Mouse (Mus musculus): ENCODE results near the gene Rnf6. TPM values are rescaled to one million over a fixed set of nuclear protein-coding genes. Genes with fewer than 3 reads are reported as not detected.

Rnf6 gene
- total RNA-seq (2023) = 48.2 TPM

DNA sequence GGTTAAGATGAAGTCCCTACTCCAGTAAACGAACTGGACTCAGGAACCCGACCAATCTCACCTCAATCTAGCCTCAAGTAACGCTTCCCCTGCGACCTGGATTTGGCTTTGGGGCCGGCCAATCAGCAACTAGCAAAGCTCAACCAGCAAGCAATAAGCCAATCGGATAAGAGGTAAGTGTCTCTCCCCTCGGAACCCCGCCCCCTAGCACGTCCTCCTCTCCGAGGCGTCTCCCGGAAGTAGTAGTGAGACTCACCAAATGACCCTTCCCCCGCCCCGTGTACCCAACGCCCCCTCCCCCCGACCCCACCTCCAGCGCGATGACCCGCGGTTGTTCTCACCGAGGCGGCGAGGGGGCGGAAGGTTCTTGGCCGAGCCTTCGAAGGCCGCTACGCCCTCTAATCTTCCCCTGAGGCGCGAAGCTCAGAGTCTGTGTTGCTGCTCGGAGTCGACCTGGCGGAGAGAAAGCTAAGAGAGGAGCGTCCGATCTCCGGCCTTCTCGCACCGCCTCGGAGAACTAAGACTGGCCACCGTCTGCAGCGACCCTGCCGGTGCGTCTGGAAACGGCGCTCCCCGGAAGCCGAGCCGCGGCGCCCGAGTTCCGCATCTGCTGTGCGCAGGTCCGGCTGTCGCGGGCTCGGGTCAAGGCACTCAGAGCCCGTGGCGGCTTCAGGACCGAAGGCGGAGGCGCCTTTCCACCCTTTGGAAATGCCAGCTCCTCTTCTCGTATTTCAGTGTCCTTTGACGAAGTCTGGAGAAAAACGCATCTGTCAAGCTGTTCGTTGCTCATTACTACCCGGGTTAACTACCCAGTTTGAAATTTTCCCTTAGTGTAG is at the start of gene Rnf6:
Gene Rnf6 (minus strand): TSS at position 677 of the 836 bp plus-strand sequence.

DNA sequence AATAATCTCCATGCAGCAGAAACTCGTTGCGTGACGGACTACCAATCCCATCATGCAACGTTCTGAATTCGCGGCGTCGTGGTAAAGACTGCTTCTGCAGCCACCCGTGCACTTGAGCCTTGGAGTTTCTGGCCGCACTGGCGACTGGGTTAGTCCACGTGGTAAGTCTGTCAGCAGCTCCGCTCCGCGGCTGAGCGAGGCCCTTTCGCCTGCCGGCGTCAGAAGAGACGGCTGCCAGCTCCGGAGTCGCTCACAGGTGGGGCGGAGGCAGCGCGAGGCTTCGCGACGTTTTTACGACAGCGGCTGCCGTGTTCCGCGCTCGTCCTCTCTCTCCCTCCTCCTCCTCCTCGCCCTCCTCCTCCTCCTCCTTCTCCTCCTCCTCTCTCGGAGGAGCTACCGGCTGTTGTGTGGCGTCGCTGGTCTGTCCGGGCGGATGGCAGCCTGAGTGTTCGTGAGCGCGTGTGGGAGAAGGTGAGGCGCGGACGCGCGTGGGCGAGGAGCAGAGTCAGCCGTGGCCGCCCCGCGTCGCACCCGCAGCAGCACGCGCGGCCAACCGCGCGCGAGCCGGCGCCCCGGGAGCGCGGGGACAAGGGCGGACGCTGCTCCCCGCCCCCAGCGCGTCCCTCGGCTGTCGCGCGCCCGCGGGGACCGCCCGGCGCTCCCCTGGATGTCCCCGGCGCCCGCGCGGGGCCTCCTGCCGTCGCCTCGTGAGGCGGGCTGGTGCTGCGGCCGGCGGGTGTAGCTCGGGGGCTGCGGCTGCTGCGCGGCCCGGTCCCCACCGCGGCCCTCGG is 9.7 kb upstream of the Rnf6 start, which contains the start of gene Cdk8:
Gene Cdk8 (plus strand): TSS at position 367 of the 791 bp plus-strand sequence.

DNA sequence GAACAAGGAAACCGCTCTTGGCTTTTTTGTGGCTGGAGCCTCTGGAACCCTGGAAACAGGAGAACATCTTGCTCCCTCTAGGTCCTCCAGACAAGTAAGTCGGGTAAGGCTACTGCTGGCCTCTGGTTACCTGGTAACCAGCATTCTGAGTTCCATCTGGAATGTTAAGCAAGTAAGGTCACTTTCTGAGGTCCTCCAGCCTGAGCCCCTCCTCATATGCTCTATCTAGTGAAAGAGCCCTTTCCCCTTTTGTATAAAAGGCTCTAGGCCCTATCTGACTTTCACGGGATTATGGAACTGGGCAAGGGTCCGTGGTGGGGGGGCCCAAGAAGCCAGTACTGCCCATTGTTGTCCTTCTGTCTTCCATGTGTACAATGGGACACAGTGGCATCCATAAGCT is 36.2 kb downstream of the Rnf6 start, which contains the start of gene 1700001J03Rik:
Gene 1700001J03Rik (minus strand): TSS at position 101 of the 400 bp plus-strand sequence.

DNA sequence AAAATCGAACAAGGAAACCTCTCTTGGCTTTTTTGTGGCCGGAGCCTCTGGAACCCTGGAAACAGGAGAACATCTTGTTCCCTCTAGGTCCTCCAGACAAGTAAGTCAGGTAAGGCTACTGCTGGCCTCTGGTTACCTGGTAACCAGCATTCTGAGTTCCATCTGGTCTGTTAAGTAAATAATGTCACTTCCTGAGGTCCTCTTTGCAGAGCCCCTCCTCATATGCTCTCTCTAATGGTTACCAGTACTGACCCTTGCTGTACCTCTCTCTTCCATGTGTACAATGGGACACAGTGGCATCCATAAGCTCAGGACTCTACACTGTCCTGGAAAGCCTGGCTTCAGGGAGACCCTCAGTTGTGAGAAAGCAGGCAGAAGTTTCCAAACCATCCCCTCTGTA is 50.7 kb downstream of the Rnf6 start, which contains the start of gene Gm6309:
Gene Gm6309 (minus strand): TSS at position 101 of the 400 bp plus-strand sequence.

DNA sequence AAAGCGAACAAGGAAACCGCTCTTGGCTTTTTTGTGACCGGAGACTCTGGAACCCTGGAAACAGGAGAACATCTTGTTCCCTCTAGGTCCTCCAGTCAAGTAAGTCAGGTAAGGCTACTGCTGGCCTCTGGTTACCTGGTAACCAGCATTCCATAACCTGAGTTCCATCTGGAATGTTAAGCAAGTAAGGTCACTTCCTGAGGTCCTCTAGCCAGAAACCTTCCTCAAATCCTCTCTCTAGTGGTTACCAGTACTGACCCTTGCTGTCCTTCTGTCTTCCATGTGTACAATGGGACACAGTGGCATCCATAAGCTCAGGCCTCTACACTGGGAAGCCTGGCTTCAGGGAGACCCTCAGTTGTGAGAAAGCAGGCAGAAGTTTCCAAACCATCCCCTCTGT is 60.9 kb downstream of the Rnf6 start, which contains the start of gene Gm5565:
Gene Gm5565 (minus strand): TSS at position 101 of the 400 bp plus-strand sequence.

Other genes with a start within 250 kb of the Rnf6 start
- gene Cyp3a25, start 211.9 kb downstream of the Rnf6 start, total RNA-seq (2023) = not detected
- not detected for gene Cyp3a59, start 142.3 kb downstream of the Rnf6 start, total RNA-seq (2023)
- gene Gm5565, start 61.0 kb downstream of the Rnf6 start, total RNA-seq (2023) = not detected
- not detected for gene Gm6309, start 50.8 kb downstream of the Rnf6 start, total RNA-seq (2023)
- gene 1700001J03Rik, start 36.3 kb downstream of the Rnf6 start, total RNA-seq (2023) = 2.6 TPM
- 63.6 TPM for gene Cdk8, start 9.7 kb upstream of the Rnf6 start, total RNA-seq (2023)
- not detected for gene Wasf3, start 163.4 kb upstream of the Rnf6 start, total RNA-seq (2023)